Comparison of ENCODE assay signal across 11 mouse cellular contexts in the genomic region with DNA sequence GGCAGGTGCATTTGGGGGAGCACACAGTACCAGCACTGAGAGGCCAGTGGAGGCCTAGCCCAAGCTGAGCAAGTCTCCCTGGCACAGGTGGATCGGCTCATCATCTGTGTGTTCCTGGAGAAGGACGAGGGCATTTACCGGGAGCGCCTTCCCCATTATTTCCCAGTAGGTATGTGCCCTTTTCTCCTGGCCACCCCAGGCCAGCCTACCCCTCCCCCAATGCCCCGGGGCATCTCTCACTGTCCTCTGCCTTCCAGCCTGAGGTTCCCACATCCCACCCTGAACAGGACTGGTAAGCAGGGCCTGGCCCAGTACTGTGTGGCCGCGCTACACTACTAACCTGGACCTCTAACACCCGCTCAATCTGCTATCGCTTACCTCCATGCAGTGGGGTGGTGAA. TPM values are rescaled to one million over a fixed set of nuclear protein-coding genes. Genes with fewer than 3 reads are reported as not detected.
DNase-seq lines count a peak whose midpoint lies in the region; ATAC-seq and TF ChIP-seq lines count a peak whose summit lies in the region.
"Had no signal": no experiment of that assay in that cellular context is flagged by ENCODE, and none has a peak within 500 bp of the region (broad histone marks: within the 10 kb centered on the region; RNA-seq: fewer than 3 reads in every experiment).

No protein-coding gene starts in this region.

- peaks cover 7% of the 10 kb centered on the region; the same call in 1 of the 2 replicates for H3K27me3 ChIP-seq in kidney, embryonic 15.5 days
- no peaks in the 10 kb centered on the region for H3K27me3 ChIP-seq in kidney, adult 2 months (replicated peaks; ENCODE audit: control insufficient read depth, insufficient read depth, low read length)
- no peaks in the 10 kb centered on the region for H3K27me3 ChIP-seq in forebrain, postnatal 0 days (ENCODE audit: insufficient read depth, low read length)
- no peaks in the 10 kb centered on the region for H3K27me3 ChIP-seq in limb, embryonic 11.5 days (ENCODE audit: control insufficient read depth, insufficient read depth, low read length)
- peaks cover 30% of the 10 kb centered on the region for H3K27me3 ChIP-seq in neural tube, embryonic 13.5 days
- H3K27me3 ChIP-seq: CH12.LX; embryonic facial prominence, embryonic 15.5 days; liver, embryonic 13.5 days had no signal

- H3K4me1 ChIP-seq in kidney, embryonic 15.5 days, result peaks cover 38% of the 10 kb centered on the region
- H3K4me1 ChIP-seq in kidney, adult 2 months (ENCODE audit: control insufficient read depth, insufficient read depth, low read length), result peaks cover 26% of the 10 kb centered on the region
- H3K4me1 ChIP-seq in forebrain, postnatal 0 days (ENCODE audit: insufficient read depth), result 0 out of 2 replicates have a peak, but pooled peaks cover 5% of the 10 kb centered on the region
- peaks cover 15% of the 10 kb centered on the region for H3K4me1 ChIP-seq in limb, embryonic 11.5 days (ENCODE audit: control insufficient read depth, insufficient read depth, low read length)
- H3K4me1 ChIP-seq in neural tube, embryonic 13.5 days (replicated peaks), result peaks cover 27% of the 10 kb centered on the region

- TF ChIP-seq CTCF in kidney, adult 2 months (conservative IDR thresholded peaks at IDR 0.05; ENCODE audit: insufficient read depth, insufficient read length, low read depth, low read length), result no peak
- no peak for TF ChIP-seq CTCF in forebrain, postnatal 0 days (IDR thresholded peaks at IDR 0.05; ENCODE audit: low read depth)

- no peak overlapping the region for H3K9ac ChIP-seq in kidney, embryonic 15.5 days
- H3K9ac ChIP-seq in forebrain, postnatal 0 days, result no peak overlapping the region
- H3K9ac ChIP-seq in limb, embryonic 11.5 days (ENCODE audit: low read length), result no peak overlapping the region
- H3K9ac ChIP-seq in neural tube, embryonic 13.5 days, result no peak overlapping the region
- H3K9ac ChIP-seq: embryonic facial prominence, embryonic 15.5 days; liver, embryonic 13.5 days had no signal

- no peak overlapping the region for H3K4me3 ChIP-seq in kidney, embryonic 15.5 days (replicated peaks)
- no peak overlapping the region for H3K4me3 ChIP-seq in kidney, adult 2 months (ENCODE audit: insufficient read depth, low read depth, low read length)
- no peak overlapping the region for H3K4me3 ChIP-seq in forebrain, postnatal 0 days (ENCODE audit: low read depth, low read length)
- no peak overlapping the region for H3K4me3 ChIP-seq in limb, embryonic 11.5 days (ENCODE audit: low read depth, low read length)
- H3K4me3 ChIP-seq in neural tube, embryonic 13.5 days, result no peak overlapping the region
- H3K4me3 ChIP-seq: embryonic facial prominence, embryonic 15.5 days; liver, embryonic 13.5 days had no signal

- no peak for DNase-seq in kidney, adult 2 months
- no peak for DNase-seq in forebrain, postnatal 0 days
- DNase-seq in limb, embryonic 11.5 days (ENCODE audit: low spot score), result peak; percentile 32
- DNase-seq in cerebellum, postnatal 4 days (ENCODE audit: low spot score in 2 of 2), result no peak
- DNase-seq in yolk sac, embryonic 10.5 days (ENCODE audit: low spot score), result no peak
- DNase-seq: cerebellum, adult 8-10 months; liver, embryonic 13.5 days had no signal

- H3K9me3 ChIP-seq in kidney, embryonic 15.5 days (replicated peaks), result no peaks in the 10 kb centered on the region
- no peaks in the 10 kb centered on the region for H3K9me3 ChIP-seq in forebrain, postnatal 0 days (ENCODE audit: low read length)
- no peaks in the 10 kb centered on the region for H3K9me3 ChIP-seq in limb, embryonic 11.5 days (ENCODE audit: control insufficient read depth, low read length)
- no peaks in the 10 kb centered on the region for H3K9me3 ChIP-seq in neural tube, embryonic 13.5 days
- H3K9me3 ChIP-seq: embryonic facial prominence, embryonic 15.5 days; liver, embryonic 13.5 days had no signal

- WGBS in kidney, embryonic 15.5 days, result 85% methylated on average over 9 of the region's 9 CpGs
- WGBS in kidney, adult 2 months, result 83% methylated on average over 9 of the region's 9 CpGs
- WGBS in forebrain, postnatal 0 days, result 70% methylated on average over 9 of the region's 9 CpGs
- 84% methylated on average over 9 of the region's 9 CpGs for WGBS in limb, embryonic 11.5 days
- 84% methylated on average over 9 of the region's 9 CpGs for WGBS in neural tube, embryonic 13.5 days

- H3K36me3 ChIP-seq in kidney, embryonic 15.5 days, result peaks cover 50% of the 10 kb centered on the region
- H3K36me3 ChIP-seq in kidney, adult 2 months (ENCODE audit: control insufficient read depth, insufficient read depth, low read length), result no peaks in the 10 kb centered on the region
- peaks cover 48% of the 10 kb centered on the region for H3K36me3 ChIP-seq in forebrain, postnatal 0 days (ENCODE audit: insufficient read depth)
- peaks cover 31% of the 10 kb centered on the region for H3K36me3 ChIP-seq in limb, embryonic 11.5 days (ENCODE audit: control insufficient read depth, insufficient read depth, low read length)
- peaks cover 52% of the 10 kb centered on the region for H3K36me3 ChIP-seq in neural tube, embryonic 13.5 days

- TF ChIP-seq POLR2A in kidney, adult 2 months (IDR thresholded peaks at IDR 0.05; ENCODE audit: low read depth, low read length), result no peak

- H3K4me2 ChIP-seq in kidney, embryonic 15.5 days, result no peak overlapping the region
- H3K4me2 ChIP-seq in forebrain, postnatal 0 days (ENCODE audit: low read depth), result no peak overlapping the region
- no peak overlapping the region for H3K4me2 ChIP-seq in limb, embryonic 11.5 days (ENCODE audit: low read depth, severe bottlenecking)
- no peak overlapping the region for H3K4me2 ChIP-seq in neural tube, embryonic 13.5 days
- H3K4me2 ChIP-seq: embryonic facial prominence, embryonic 15.5 days; liver, embryonic 13.5 days had no signal

- no peak overlapping the region for H3K27ac ChIP-seq in kidney, embryonic 15.5 days
- no peak overlapping the region for H3K27ac ChIP-seq in kidney, adult 2 months (ENCODE audit: insufficient read depth, low read depth, low read length)
- no peak overlapping the region for H3K27ac ChIP-seq in forebrain, postnatal 0 days (ENCODE audit: low read depth, low read length)
- H3K27ac ChIP-seq in limb, embryonic 11.5 days (replicated peaks; ENCODE audit: low read depth, low read length), result no peak overlapping the region
- no peak overlapping the region for H3K27ac ChIP-seq in neural tube, embryonic 13.5 days (replicated peaks)
- H3K27ac ChIP-seq: embryonic facial prominence, embryonic 15.5 days; liver, embryonic 13.5 days had no signal

- ATAC-seq in kidney, embryonic 15.5 days (replicated peaks; ENCODE audit: low FRiP score), result peak; percentile 17; the same call in 1 of the 2 replicates
- peak; percentile 24; the same call in 1 of the 2 replicates for ATAC-seq in forebrain, postnatal 0 days
- ATAC-seq in limb, embryonic 11.5 days (ENCODE audit: insufficient number of reproducible peaks, low FRiP score, low TSS enrichment, low read depth), result peak; percentile 41; the same call in 1 of the 2 replicates
- ATAC-seq in neural tube, embryonic 13.5 days (ENCODE audit: low read depth), result peak; percentile 37; the same call in 1 of the 2 replicates

RNA-seq across cellular contexts. Expression of a gene that starts 8.7 kb away (rescaled TPM):
- 206 and 224 TPM in 2 replicates for polyA plus RNA-seq in kidney, embryonic 15.5 days (2015; fragmentation: Nextera tagmentation; extraction: Ambion mirVana)
- polyA plus RNA-seq in kidney, adult 2 months (2012; rRNA removed), result 122 and 126 TPM in 2 replicates
- total RNA-seq in forebrain, postnatal 0 days (2014; rRNA removed), result 248 and 252 TPM in 2 replicates
- 286 and 290 TPM in 2 replicates for polyA plus RNA-seq in forebrain, postnatal 0 days (2015; fragmentation: Nextera tagmentation; extraction: Ambion mirVana)
- polyA plus RNA-seq in limb, embryonic 11.5 days (2014; fragmentation: Nextera tagmentation; extraction: Ambion mirVana), result 247 and 260 TPM in 2 replicates
- 227 and 243 TPM in 2 replicates for polyA plus RNA-seq in neural tube, embryonic 13.5 days (2015; fragmentation: Nextera tagmentation; extraction: Ambion mirVana)

RNA-seq across cellular contexts. Expression of a gene that starts 20.0 kb away (rescaled TPM):
- 1,089 and 1,191 TPM in 2 replicates for polyA plus RNA-seq in kidney, embryonic 15.5 days (2015; fragmentation: Nextera tagmentation; extraction: Ambion mirVana)
- polyA plus RNA-seq in kidney, adult 2 months (2012; rRNA removed), result 3,607 and 3,750 TPM in 2 replicates
- 735 and 828 TPM in 2 replicates for total RNA-seq in forebrain, postnatal 0 days (2014; rRNA removed)
- 1,247 and 1,523 TPM in 2 replicates for polyA plus RNA-seq in forebrain, postnatal 0 days (2015; fragmentation: Nextera tagmentation; extraction: Ambion mirVana)
- 807 and 830 TPM in 2 replicates for polyA plus RNA-seq in limb, embryonic 11.5 days (2014; fragmentation: Nextera tagmentation; extraction: Ambion mirVana)
- polyA plus RNA-seq in neural tube, embryonic 13.5 days (2015; fragmentation: Nextera tagmentation; extraction: Ambion mirVana), result 918 and 1,011 TPM in 2 replicates

RNA-seq across cellular contexts. Expression of a gene that starts 43.5 kb away (rescaled TPM):
- polyA plus RNA-seq in kidney, embryonic 15.5 days (2015; fragmentation: Nextera tagmentation; extraction: Ambion mirVana), result 74.6 and 75.3 TPM in 2 replicates
- 23.7 and 26.2 TPM in 2 replicates for polyA plus RNA-seq in kidney, adult 2 months (2012; rRNA removed)
- total RNA-seq in forebrain, postnatal 0 days (2014; rRNA removed), result 48.5 and 57.7 TPM in 2 replicates
- 34.7 and 44.0 TPM in 2 replicates for polyA plus RNA-seq in forebrain, postnatal 0 days (2015; fragmentation: Nextera tagmentation; extraction: Ambion mirVana)
- polyA plus RNA-seq in limb, embryonic 11.5 days (2014; fragmentation: Nextera tagmentation; extraction: Ambion mirVana), result 83.9 and 85.1 TPM in 2 replicates
- polyA plus RNA-seq in neural tube, embryonic 13.5 days (2015; fragmentation: Nextera tagmentation; extraction: Ambion mirVana), result 58.1 TPM in 2 replicates
